Mouse (Mus musculus) olfactory bulb, adult 2 months (tissue): ENCODE data around the gene Mdc1. TPM values are rescaled to one million over a fixed set of nuclear protein-coding genes. Genes with fewer than 3 reads are reported as not detected.

Experiments
- H3K27ac ChIP-seq: fragments of 200-500 bp; 2 replicates; pipeline ENCODE4 v1.5.1; 2012; ENCODE audit warnings: low read depth, low read length; ENCODE audit not compliant: insufficient read depth
- H3K4me1 ChIP-seq: fragments of 200-500 bp; 2 replicates; pipeline ENCODE4 v1.6.1; 2012; ENCODE audit warnings: low read length; ENCODE audit not compliant: control insufficient read depth, insufficient read depth
- H3K4me3 ChIP-seq: fragments of 200-500 bp; 2 replicates; pipeline ENCODE4 v1.5.1; 2012; ENCODE audit warnings: mild to moderate bottlenecking, low read depth, low read length, moderate library complexity; ENCODE audit not compliant: insufficient read depth
- CTCF ChIP-seq: fragments of 200-500 bp; IDR thresholded peaks from 2 replicates; pipeline ENCODE4 v1.5.1; 2012; ENCODE audit warnings: low read depth, mild to moderate bottlenecking, low read length, moderate library complexity; ENCODE audit not compliant: insufficient read depth
- POLR2A ChIP-seq: fragments of 200-500 bp; IDR thresholded peaks from 2 replicates; pipeline ENCODE4 v1.6.1; 2012; ENCODE audit warnings: mild to moderate bottlenecking, low read depth, low read length, moderate library complexity; ENCODE audit not compliant: insufficient read depth
- WGBS: fragments of 180-500 bp; shearing (Covaris S2); methylation state at CpG from one replicate; pipeline ENCODE4 v1.1.7; 2018; 5-methylcytosine and 5-hydroxymethylcytosine counted together
- polyA plus RNA-seq: library from polyadenylated mRNA; stranded (reverse); fragments of >200 nt; gene quantifications from 2 replicates; pipeline ENCODE4 v1.2.4, GENCODE M21; 2012; ENCODE audit warnings: low replicate concordance; ENCODE audit not compliant: missing spikeins, insufficient read depth, insufficient read length

Mdc1 gene
- polyA plus RNA-seq, 1 experiment: 41.3 TPM

DNA sequence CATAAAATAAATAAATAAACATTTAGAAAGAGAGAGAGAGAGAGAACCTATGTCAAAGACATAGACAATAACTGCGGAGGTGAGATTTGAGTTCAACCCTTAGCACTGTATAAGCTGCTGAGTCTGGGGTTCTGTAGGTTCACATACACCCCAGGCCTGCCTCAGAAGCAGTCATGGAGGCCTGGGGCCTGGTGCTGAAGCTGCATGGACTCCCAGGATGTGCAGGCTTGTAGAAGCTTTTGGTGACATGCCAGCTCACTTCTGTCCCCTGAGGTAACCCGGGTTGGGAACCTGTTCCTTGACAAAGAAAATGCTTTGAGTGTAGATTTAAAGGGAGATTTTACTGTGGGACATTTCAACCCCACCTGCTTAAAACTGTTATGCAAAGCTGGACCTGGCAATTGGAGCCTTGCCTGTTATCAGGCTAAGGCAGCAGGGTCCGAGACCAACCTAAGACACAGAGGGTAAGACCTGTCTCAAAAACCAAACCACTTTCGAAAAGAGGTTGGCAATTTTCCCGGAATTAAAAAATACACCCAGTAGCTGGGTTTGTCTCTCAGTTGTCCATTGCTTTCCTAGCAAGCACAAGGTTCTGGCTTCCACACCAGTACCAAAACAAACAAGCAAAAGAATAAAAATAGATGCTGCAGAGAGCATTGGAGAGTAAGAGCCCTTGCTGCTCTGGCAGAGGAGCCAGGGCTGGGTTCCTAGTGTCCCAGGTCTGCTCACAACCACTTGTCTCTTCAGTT, 30.2 kb upstream of the Mdc1 start:
- no peak for TF ChIP-seq POLR2A
- TF ChIP-seq CTCF: no peak
- 65% methylated on average over 5 of the region's 5 CpGs for WGBS
- Histone ChIP-seq H3K4me1 (peaks cover 6% of the 10 kb centered on the region; the same call in 1 of the 2 replicates), H3K27ac (no peak overlapping the region), H3K4me3 (no peak overlapping the region)

DNA sequence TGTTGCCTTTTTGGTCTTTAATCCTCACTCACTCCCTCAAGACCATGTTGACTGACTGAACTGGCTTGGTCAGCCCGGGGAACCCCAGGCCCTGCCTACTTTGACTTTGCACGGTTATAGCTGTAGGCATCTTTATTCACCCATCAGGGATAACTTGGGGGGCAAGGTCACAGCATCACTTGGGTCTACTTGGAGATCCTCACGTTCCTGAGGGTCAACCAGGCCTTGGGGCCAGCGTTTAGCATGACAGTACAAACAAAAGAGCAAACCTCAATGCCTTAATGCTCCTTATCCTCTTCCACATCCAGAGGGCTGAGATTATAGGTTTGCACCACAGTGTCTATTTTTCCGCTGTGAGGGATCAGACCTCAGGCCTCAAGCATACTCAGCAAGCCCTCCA, 29.0 kb upstream of the Mdc1 start:
- 81% methylated on average over 5 of the region's 5 CpGs for WGBS
- Histone ChIP-seq H3K4me3 (no peak overlapping the region), H3K27ac (no peak overlapping the region), H3K4me1 (peaks cover 6% of the 10 kb centered on the region; the same call in 1 of the 2 replicates)
- no peak for TF ChIP-seq POLR2A
- TF ChIP-seq CTCF: no peak

DNA sequence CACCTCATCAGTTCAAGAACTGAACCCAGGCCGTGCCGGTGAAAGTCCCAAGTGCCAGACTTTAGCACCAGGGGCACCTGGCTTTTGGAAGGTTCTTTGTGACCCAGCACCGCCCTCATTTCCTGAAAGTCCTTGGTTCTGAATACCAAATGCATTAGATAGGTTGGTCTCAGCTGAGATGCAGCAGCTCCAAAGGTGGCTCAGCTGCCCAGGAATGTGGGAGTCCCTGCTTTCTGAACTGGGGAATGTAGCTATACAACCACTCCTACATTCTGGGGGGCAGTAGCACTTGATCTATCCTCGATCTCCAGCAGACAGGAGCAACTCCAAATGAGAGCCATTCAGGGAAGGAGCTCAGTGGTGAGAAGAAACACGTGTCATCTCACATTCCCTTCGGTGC, 28.6 kb upstream of the Mdc1 start:
- 0 out of 2 replicates have a peak overlapping the region, but pooled peaks have one; percentile 7 for H3K27ac ChIP-seq
- TF ChIP-seq CTCF: no peak
- 68% methylated on average over 6 of the region's 6 CpGs for WGBS
- H3K4me3 ChIP-seq: no peak overlapping the region
- H3K4me1 ChIP-seq: peaks cover 6% of the 10 kb centered on the region; the same call in 1 of the 2 replicates

DNA sequence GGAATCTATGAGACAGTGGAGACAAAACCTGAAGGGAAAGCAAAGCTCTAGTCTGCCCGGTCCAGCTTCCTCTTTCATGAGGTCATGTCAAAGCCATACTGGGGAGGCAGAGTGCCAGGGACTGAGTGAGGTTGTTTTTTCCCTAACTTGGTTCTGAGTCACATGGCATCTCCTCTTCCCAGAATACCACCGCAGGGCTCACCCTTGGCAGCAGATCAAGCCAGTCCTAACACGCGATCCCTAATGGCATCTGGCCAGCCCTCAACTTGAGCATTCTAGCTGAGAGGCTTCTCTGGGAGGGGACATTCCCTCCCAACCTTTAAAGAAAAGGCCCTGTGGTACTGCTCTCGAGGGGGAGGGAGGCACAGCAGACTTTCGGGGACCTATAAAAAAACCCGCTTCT, 28.1 kb upstream of the Mdc1 start:
- TF ChIP-seq POLR2A (no peak), CTCF (no peak)
- peaks cover 6% of the 10 kb centered on the region; the same call in 1 of the 2 replicates for H3K4me1 ChIP-seq
- WGBS: 32% methylated on average over 7 of the region's 7 CpGs
- no peak overlapping the region for H3K4me3 ChIP-seq
- 0 out of 2 replicates have a peak overlapping the region, but pooled peaks have one; percentile 2 for H3K27ac ChIP-seq

DNA sequence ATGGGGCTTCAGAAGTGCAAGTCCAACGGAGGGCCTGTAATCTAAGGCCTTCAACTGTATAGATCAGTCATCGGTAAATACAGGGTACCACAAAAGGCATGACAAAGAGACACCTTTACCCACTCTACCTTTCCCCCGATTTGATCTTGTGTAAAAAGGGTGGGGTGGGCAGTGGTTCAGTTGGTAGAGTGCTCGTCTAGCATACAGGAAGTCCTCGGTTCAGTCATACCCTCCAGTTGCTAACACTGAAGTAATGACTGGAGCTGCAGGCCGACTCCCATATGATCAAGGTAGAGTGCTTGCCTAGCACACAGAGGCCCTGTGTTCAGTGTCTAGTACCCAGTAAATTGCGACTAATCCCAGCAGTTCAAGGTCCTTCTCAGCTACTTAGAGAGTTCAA, 27.7 kb upstream of the Mdc1 start:
- Histone ChIP-seq H3K4me1 (peaks cover 6% of the 10 kb centered on the region; the same call in 1 of the 2 replicates), H3K27ac (0 out of 2 replicates have a peak overlapping the region, but pooled peaks have one; percentile 2), H3K4me3 (no peak overlapping the region)
- 67% methylated on average over 7 of the region's 7 CpGs for WGBS
- no peak for TF ChIP-seq POLR2A
- no peak for TF ChIP-seq CTCF

DNA sequence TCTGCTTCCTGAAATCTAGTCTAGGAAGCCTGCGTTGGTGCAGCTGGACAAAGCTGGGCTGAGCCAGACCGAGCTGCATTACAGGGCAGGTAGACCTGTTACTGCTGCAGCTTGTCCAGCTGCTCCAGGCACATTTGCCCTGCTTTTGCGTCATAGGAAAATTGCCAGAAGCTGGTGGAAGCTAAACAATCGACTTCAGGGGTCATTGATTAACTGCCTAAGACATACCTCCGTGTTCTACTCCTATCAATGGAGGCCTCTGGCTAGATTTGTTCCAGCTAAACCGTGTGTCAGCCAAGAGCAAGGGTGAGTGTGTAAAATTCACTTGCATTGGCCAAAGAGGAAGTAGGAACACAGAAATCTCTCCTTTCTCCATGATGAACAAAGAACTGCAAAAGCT, 26.6 kb upstream of the Mdc1 start:
- Histone ChIP-seq H3K27ac (no peak overlapping the region), H3K4me1 (peaks cover 6% of the 10 kb centered on the region; the same call in 1 of the 2 replicates), H3K4me3 (no peak overlapping the region)
- no peak for TF ChIP-seq CTCF
- TF ChIP-seq POLR2A: no peak
- WGBS: 73% methylated on average over 6 of the region's 6 CpGs

DNA sequence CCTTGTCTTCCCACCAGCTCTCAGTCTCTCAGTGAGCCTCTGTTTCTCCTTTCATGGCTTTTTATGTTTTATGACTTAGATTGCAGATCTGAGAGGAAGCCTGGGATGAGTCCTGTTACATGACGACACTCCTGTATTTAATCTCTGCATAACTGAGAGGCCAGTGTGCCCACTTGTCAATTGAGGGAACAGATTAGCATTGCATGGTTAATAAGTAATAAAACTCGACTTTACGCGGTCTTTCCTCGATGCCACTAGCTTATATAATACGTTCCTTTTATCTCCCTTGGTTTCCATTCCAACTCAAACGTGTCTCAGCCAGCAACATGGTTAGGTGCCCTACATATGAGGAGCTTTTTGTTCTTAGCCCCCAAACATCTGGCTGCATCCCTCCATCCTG, 25.5 kb upstream of the Mdc1 start:
- H3K4me1 ChIP-seq: peaks cover 8% of the 10 kb centered on the region; the same call in 1 of the 2 replicates
- WGBS: 74% methylated on average over 7 of the region's 7 CpGs
- no peak overlapping the region for H3K27ac ChIP-seq
- H3K4me3 ChIP-seq: no peak overlapping the region
- TF ChIP-seq POLR2A (no peak), CTCF (no peak)

DNA sequence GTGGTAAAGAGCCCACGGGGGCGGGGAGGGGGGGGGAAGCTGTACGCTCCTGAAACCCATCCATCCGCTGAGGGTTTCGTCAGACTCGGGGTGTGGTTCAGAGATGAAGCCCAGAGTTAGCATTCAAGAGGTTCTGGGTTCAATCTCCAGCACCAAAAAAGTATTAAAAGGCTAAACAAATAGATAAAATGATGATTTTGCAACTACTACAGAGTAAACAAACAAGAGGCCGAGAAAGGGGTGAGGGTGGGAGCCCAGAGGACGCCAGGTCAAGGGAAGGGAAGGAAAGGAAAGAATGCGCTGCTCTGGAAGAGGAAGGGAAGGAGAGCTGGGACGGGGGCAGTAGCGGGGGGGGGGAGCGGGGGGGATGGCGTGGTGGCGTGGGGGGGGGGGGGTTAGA, 24.6 kb upstream of the Mdc1 start:
- Histone ChIP-seq H3K4me1 (peaks cover 13% of the 10 kb centered on the region), H3K4me3 (no peak overlapping the region), H3K27ac (no peak overlapping the region)
- 75% methylated on average over 8 of the region's 14 CpGs for whole genome bisulfite sequencing
- TF ChIP-seq CTCF: no peak
- TF ChIP-seq POLR2A: no peak

DNA sequence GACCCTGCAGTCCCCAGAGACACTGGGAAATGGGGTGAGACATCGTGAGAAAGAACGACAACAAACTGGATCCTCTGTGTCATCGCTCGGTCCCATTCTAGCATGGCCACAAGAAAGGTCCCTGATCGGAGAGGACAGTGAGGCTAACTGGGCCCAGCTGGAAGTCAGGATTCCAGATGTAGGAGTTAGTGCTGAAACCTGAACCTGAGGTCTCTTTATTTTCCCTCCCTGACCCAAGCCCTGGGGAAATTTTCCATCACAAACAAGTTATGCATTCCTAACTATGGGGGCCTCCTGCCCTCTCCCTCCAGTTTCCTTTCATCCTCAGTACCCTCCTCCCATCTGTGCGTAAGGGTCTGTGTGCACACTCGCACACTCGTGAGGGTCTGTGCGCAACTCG, 24.1 kb upstream of the Mdc1 start:
- H3K4me3 ChIP-seq: no peak overlapping the region
- peaks cover 18% of the 10 kb centered on the region for H3K4me1 ChIP-seq
- 81% methylated on average over 10 of the region's 10 CpGs for WGBS
- TF ChIP-seq POLR2A: no peak
- TF ChIP-seq CTCF: no peak
- H3K27ac ChIP-seq: no peak overlapping the region
